Mouse (Mus musculus) C2C12 (cell line): ENCODE measurements around the gene Lbhd1.

ENCODE experiments used
- CEBPB ChIP-seq: IDR thresholded peaks from one replicate; pipeline ENCODE4 v1.6.1; 2011; ENCODE audit warnings: low read depth, mild to moderate bottlenecking, control low read depth, moderate library complexity
- CTCF ChIP-seq: IDR thresholded peaks from one replicate; pipeline ENCODE4 v1.5.1; 2011; ENCODE audit not compliant: control insufficient read depth, insufficient read depth, insufficient read length
- FOSL1 ChIP-seq: IDR thresholded peaks from one replicate; pipeline ENCODE4 v1.8.0; 2011; ENCODE audit warnings: mild to moderate bottlenecking, low read length; ENCODE audit not compliant: poor library complexity, insufficient read depth, severe bottlenecking
- MAX ChIP-seq: IDR thresholded peaks from one replicate; pipeline ENCODE4 v1.6.1; 2011; ENCODE audit warnings: mild to moderate bottlenecking, control low read depth
- MYOD1 ChIP-seq: IDR thresholded peaks from one replicate; pipeline ENCODE4 v1.6.1; 2011; ENCODE audit warnings: low read depth; ENCODE audit not compliant: control insufficient read depth, insufficient read length
- MYOG ChIP-seq: IDR thresholded peaks from one replicate; pipeline ENCODE4 v1.6.1; 2011; ENCODE audit not compliant: control insufficient read depth, insufficient read length; ENCODE audit errors: extremely low read depth
- USF1 ChIP-seq: IDR thresholded peaks from one replicate; pipeline ENCODE4 v1.6.1; 2011; ENCODE audit warnings: low read depth, mild to moderate bottlenecking, control low read depth, moderate library complexity

DNA sequence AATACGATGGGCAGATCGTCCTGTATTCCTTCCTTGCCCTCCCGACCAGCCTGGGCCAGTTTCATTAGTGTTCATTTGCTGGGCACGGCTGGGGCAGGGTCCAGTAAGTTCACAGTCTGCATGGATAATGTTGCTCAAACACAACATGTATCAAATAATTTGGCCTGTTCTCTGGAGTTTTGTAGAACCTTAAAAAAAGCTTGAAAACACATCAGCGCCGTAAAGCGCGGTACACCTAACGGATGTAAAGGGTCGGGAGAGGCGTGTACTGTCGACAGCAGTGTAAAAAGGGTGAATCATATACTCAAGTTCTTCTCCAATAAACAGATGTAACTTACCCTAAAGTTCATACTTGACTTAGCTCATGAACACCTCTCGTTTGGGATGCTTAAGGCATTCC lies 15.0 kb downstream of the Lbhd1 start:
- no peak for TF ChIP-seq CEBPB
- no peak for TF ChIP-seq CTCF
- TF ChIP-seq MAX: no peak
- TF ChIP-seq MYOD1: no peak
- no peak for TF ChIP-seq USF1
- TF ChIP-seq MYOG: no peak
- TF ChIP-seq FOSL1: no peak
